Mouse (Mus musculus): ENCODE measurements at regions not wholly inside any gene's neighbourhood (a gene's known extent, or its start where the extent isn't known, plus 50 kb on each side); places are given as distances from the start of the nearest gene placed in this dataset.

- TF ChIP-seq ZNF384 (IDR thresholded peaks at IDR 0.05; ENCODE audit: low read depth, low read length) (no peak), CHD2 (IDR thresholded peaks at IDR 0.05; ENCODE audit: low read depth, low read length) (no peak), MAFK (IDR thresholded peaks at IDR 0.05; ENCODE audit: insufficient read depth, low read depth, low read length) (no peak), HCFC1 (IDR thresholded peaks at IDR 0.05; ENCODE audit: borderline replicate concordance, insufficient read depth, low read length) (no peak)
Measured at GRCm38 (mm10) chr5:42969621-42970020, 263.3 kb upstream of the Cpeb2 start.

Data from ES-E14 (cell line).